In the genomic region with DNA sequence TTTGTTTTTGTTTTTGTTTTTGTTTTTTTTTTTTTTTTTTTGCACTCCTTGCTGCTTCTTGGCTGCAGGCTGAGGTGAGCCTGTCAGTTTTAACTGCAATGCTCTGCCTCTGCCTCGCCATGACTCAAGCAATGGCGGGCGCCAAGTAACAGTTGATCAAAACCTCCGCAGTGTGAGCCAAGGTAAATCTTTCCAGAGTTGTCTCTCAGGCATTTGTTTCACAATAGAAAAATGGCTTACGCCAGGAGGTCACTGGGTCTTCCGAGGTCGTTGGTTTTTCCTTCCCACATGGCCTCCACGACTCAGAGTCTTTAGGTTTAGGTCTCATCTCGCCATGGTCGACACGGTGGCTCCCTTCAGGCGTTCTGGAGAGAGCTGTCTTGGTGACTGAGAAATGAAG, we compare ENCODE assay signal across 29 mouse cellular contexts. TPM values are rescaled to one million over a fixed set of nuclear protein-coding genes. Genes with fewer than 3 reads are reported as not detected.
A peak's percentile ranks its signal among the peaks of the same experiment; 100 is the strongest.
DNase-seq lines count a peak whose midpoint lies in the region; ATAC-seq lines count a peak whose summit lies in the region.
"Had no signal": no experiment of that assay in that cellular context is flagged by ENCODE, and none has a peak within 500 bp of the region (broad histone marks: within the 10 kb centered on the region; RNA-seq: fewer than 3 reads in every experiment).

No protein-coding gene starts in this region.

- H3K27me3 ChIP-seq in embryonic facial prominence, embryonic 13.5 days, result peaks cover 62% of the 10 kb centered on the region
- H3K27me3 ChIP-seq in embryonic facial prominence, embryonic 10.5 days (replicated peaks; ENCODE audit: low read depth, poor library complexity, severe bottlenecking), result peaks cover 24% of the 10 kb centered on the region
- peaks cover 18% of the 10 kb centered on the region for H3K27me3 ChIP-seq in limb, embryonic 12.5 days
- H3K27me3 ChIP-seq in forebrain, embryonic 11.5 days (ENCODE audit: control insufficient read depth, insufficient read depth, low read length), result no peaks in the 10 kb centered on the region
- H3K27me3 ChIP-seq: CH12.LX; intestine, embryonic 15.5 days had no signal

- peaks cover 49% of the 10 kb centered on the region for H3K4me1 ChIP-seq in embryonic facial prominence, embryonic 13.5 days
- H3K4me1 ChIP-seq in embryonic facial prominence, embryonic 10.5 days, result peaks cover 23% of the 10 kb centered on the region
- peaks cover 26% of the 10 kb centered on the region for H3K4me1 ChIP-seq in limb, embryonic 12.5 days (replicated peaks)
- 0 out of 2 replicates have a peak, but pooled peaks cover 4% of the 10 kb centered on the region for H3K4me1 ChIP-seq in forebrain, embryonic 11.5 days (replicated peaks; ENCODE audit: control insufficient read depth, insufficient read depth, low read length)

- H3K36me3 ChIP-seq in embryonic facial prominence, embryonic 13.5 days, result no peaks in the 10 kb centered on the region
- no peaks in the 10 kb centered on the region for H3K36me3 ChIP-seq in embryonic facial prominence, embryonic 10.5 days (replicated peaks)
- no peaks in the 10 kb centered on the region for H3K36me3 ChIP-seq in limb, embryonic 12.5 days
- no peaks in the 10 kb centered on the region for H3K36me3 ChIP-seq in forebrain, embryonic 11.5 days (ENCODE audit: control insufficient read depth, insufficient read depth, low read length)
- H3K36me3 ChIP-seq: embryonic facial prominence, embryonic 12.5 days; forebrain, embryonic 10.5 days; G1E; hindbrain, embryonic 12.5 days; hindbrain, embryonic 15.5 days; intestine, embryonic 15.5 days had no signal

- H3K4me2 ChIP-seq in embryonic facial prominence, embryonic 13.5 days, result no peak overlapping the region
- no peak overlapping the region for H3K4me2 ChIP-seq in limb, embryonic 12.5 days
- H3K4me2 ChIP-seq in forebrain, embryonic 11.5 days (ENCODE audit: low read depth, low read length, severe bottlenecking), result no peak overlapping the region
- H3K4me2 ChIP-seq: embryonic facial prominence, embryonic 12.5 days; heart, embryonic 11.5 days; hindbrain, embryonic 12.5 days; hindbrain, embryonic 15.5 days; intestine, embryonic 15.5 days had no signal

- peak overlapping the region; percentile 18; the same call in 1 of the 2 replicates for H3K27ac ChIP-seq in embryonic facial prominence, embryonic 13.5 days
- H3K27ac ChIP-seq in embryonic facial prominence, embryonic 10.5 days (replicated peaks), result no peak overlapping the region
- H3K27ac ChIP-seq in limb, embryonic 12.5 days, result peak overlapping the region; percentile 67
- H3K27ac ChIP-seq in forebrain, embryonic 11.5 days (ENCODE audit: low read depth, low read length), result no peak overlapping the region
- H3K27ac ChIP-seq: embryonic facial prominence, embryonic 12.5 days; forebrain, embryonic 10.5 days; gastrocnemius, adult 2 months; hindbrain, embryonic 12.5 days; hindbrain, embryonic 15.5 days; intestine, embryonic 15.5 days had no signal

- no peak for ATAC-seq in embryonic facial prominence, embryonic 13.5 days (ENCODE audit: insufficient number of reproducible peaks, insufficient read depth, low FRiP score, low TSS enrichment, low read depth)
- no peak for ATAC-seq in limb, embryonic 12.5 days (ENCODE audit: insufficient number of reproducible peaks, insufficient read depth, low FRiP score, low TSS enrichment, low read depth)
- no peak for ATAC-seq in forebrain, embryonic 11.5 days (replicated peaks; ENCODE audit: low FRiP score)
- ATAC-seq: activated CD4-positive, CD25-positive, alpha-beta regulatory T cell, adult 4 months; forebrain, embryonic 14.5 days; forebrain, postnatal 0 days; intestine, embryonic 15.5 days had no signal

- no peaks in the 10 kb centered on the region for H3K9me3 ChIP-seq in embryonic facial prominence, embryonic 13.5 days
- no peaks in the 10 kb centered on the region for H3K9me3 ChIP-seq in embryonic facial prominence, embryonic 10.5 days
- H3K9me3 ChIP-seq in limb, embryonic 12.5 days, result no peaks in the 10 kb centered on the region
- no peaks in the 10 kb centered on the region for H3K9me3 ChIP-seq in forebrain, embryonic 11.5 days (ENCODE audit: control insufficient read depth, low read length)
- H3K9me3 ChIP-seq: embryonic facial prominence, embryonic 12.5 days; forebrain, embryonic 10.5 days; G1E; hindbrain, embryonic 12.5 days; hindbrain, embryonic 15.5 days; intestine, embryonic 15.5 days had no signal

- no peak for DNase-seq in embryonic facial prominence, embryonic 10.5 days (ENCODE audit: low spot score)
- DNase-seq in NIH3T3 (ENCODE audit: low read depth), result peak; percentile 32
- DNase-seq in fat pad, adult 2 months (ENCODE audit: extremely low read depth, low read depth, low spot score), result peak; percentile 50
- no peak for DNase-seq in forebrain, embryonic 11.5 days (ENCODE audit: low spot score)
- DNase-seq in cerebellum, postnatal 36 days, result no peak
- DNase-seq: adrenal gland, postnatal 14 days; B cell, adult 2 months; cerebellum, adult 11-12 months; cerebellum, adult 8-10 months; cerebellum, postnatal 10 days; forebrain, postnatal 0 days; gastrocnemius, adult 2 months; gastrocnemius, postnatal 14 days; kidney, adult 11 months had no signal

- H3K4me3 ChIP-seq in embryonic facial prominence, embryonic 13.5 days, result no peak overlapping the region
- H3K4me3 ChIP-seq in embryonic facial prominence, embryonic 10.5 days, result no peak overlapping the region
- H3K4me3 ChIP-seq in limb, embryonic 12.5 days (replicated peaks), result no peak overlapping the region
- H3K4me3 ChIP-seq in forebrain, embryonic 11.5 days (ENCODE audit: low read depth, low read length), result no peak overlapping the region
- H3K4me3 ChIP-seq: embryonic facial prominence, embryonic 12.5 days; erythroblast, embryonic 14.5 days; forebrain, embryonic 10.5 days; gastrocnemius, adult 2 months; hindbrain, embryonic 12.5 days; hindbrain, embryonic 15.5 days; intestine, embryonic 15.5 days had no signal

- WGBS in embryonic facial prominence, embryonic 13.5 days, result 78% methylated on average over 12 of the region's 12 CpGs
- 85% methylated on average over 12 of the region's 12 CpGs for WGBS in embryonic facial prominence, embryonic 10.5 days
- WGBS in limb, embryonic 12.5 days, result 85% methylated on average over 12 of the region's 12 CpGs
- 86% methylated on average over 12 of the region's 12 CpGs for WGBS in forebrain, embryonic 11.5 days

- no peak overlapping the region for H3K9ac ChIP-seq in embryonic facial prominence, embryonic 13.5 days
- H3K9ac ChIP-seq in limb, embryonic 12.5 days (replicated peaks), result no peak overlapping the region
- no peak overlapping the region for H3K9ac ChIP-seq in forebrain, embryonic 11.5 days (ENCODE audit: low read length)
- H3K9ac ChIP-seq: embryonic facial prominence, embryonic 12.5 days; forebrain, postnatal 0 days; hindbrain, embryonic 12.5 days; hindbrain, embryonic 15.5 days; intestine, embryonic 15.5 days had no signal

RNA-seq across cellular contexts. Expression of gene Kcne1, which starts 6.0 kb away (rescaled TPM):
- 0.13 and 0.74 TPM in 2 replicates for polyA plus RNA-seq in embryonic facial prominence, embryonic 13.5 days (2015; fragmentation: Nextera tagmentation; extraction: Ambion mirVana)
- 0.29 and 1.1 TPM in 2 replicates for polyA plus RNA-seq in embryonic facial prominence, embryonic 10.5 days (2016; fragmentation: Nextera tagmentation; extraction: Ambion mirVana)
- 0.13 TPM in 1 of 2 replicates, not detected in the other for polyA plus RNA-seq in limb, embryonic 12.5 days (2016; fragmentation: Nextera tagmentation; extraction: Ambion mirVana)
- polyA plus RNA-seq in forebrain, embryonic 11.5 days (2014; fragmentation: Nextera tagmentation; extraction: Ambion mirVana), result 0.29 TPM in 1 of 2 replicates, not detected in the other
- polyA plus RNA-seq: activated CD4-positive, CD25-positive, alpha-beta regulatory T cell, adult 4 months; erythroblast, embryonic 14.5 days; forebrain, postnatal 0 days; G1E had no signal

RNA-seq across cellular contexts. Expression of gene Fam243, which starts 32.1 kb away (rescaled TPM):
- not detected in 2 replicates for polyA plus RNA-seq in embryonic facial prominence, embryonic 13.5 days (2015; fragmentation: Nextera tagmentation; extraction: Ambion mirVana)
- polyA plus RNA-seq in embryonic facial prominence, embryonic 10.5 days (2016; fragmentation: Nextera tagmentation; extraction: Ambion mirVana), result not detected in 2 replicates
- not detected in 2 replicates for polyA plus RNA-seq in limb, embryonic 12.5 days (2016; fragmentation: Nextera tagmentation; extraction: Ambion mirVana)
- not detected in 2 replicates for polyA plus RNA-seq in forebrain, embryonic 11.5 days (2014; fragmentation: Nextera tagmentation; extraction: Ambion mirVana)
- polyA plus RNA-seq: activated CD4-positive, CD25-positive, alpha-beta regulatory T cell, adult 4 months; embryonic facial prominence, embryonic 12.5 days; erythroblast, embryonic 14.5 days; forebrain, embryonic 10.5 days; forebrain, postnatal 0 days; frontal cortex, adult 2 months; G1E; heart, embryonic 11.5 days; heart, embryonic 14.5 days; hindbrain, embryonic 15.5 days; intestine, embryonic 15.5 days had no signal

RNA-seq across cellular contexts. Expression of gene Smim11, which starts 52.2 kb away (rescaled TPM):
- polyA plus RNA-seq in embryonic facial prominence, embryonic 13.5 days (2015; fragmentation: Nextera tagmentation; extraction: Ambion mirVana), result 128 and 138 TPM in 2 replicates
- 122 and 125 TPM in 2 replicates for polyA plus RNA-seq in embryonic facial prominence, embryonic 10.5 days (2016; fragmentation: Nextera tagmentation; extraction: Ambion mirVana)
- 152 and 160 TPM in 2 replicates for polyA plus RNA-seq in limb, embryonic 12.5 days (2016; fragmentation: Nextera tagmentation; extraction: Ambion mirVana)
- 115 and 123 TPM in 2 replicates for polyA plus RNA-seq in forebrain, embryonic 11.5 days (2014; fragmentation: Nextera tagmentation; extraction: Ambion mirVana)

Comparison
In these comparisons a context has a peak if more than half of its experiments do, and no peak if none do; other contexts are left out.
1. H3K27ac ChIP-seq: peak in embryonic facial prominence, embryonic 13.5 days (single experiment) and limb, embryonic 12.5 days (single experiment); none in embryonic facial prominence, embryonic 10.5 days (single experiment) and forebrain, embryonic 11.5 days (single experiment).
2. DNase-seq: peak in NIH3T3 (single experiment) and fat pad, adult 2 months (single experiment); none in embryonic facial prominence, embryonic 10.5 days (single experiment), forebrain, embryonic 11.5 days (single experiment) and cerebellum, postnatal 36 days (0 of 2).